Mouse (Mus musculus) adrenal gland, postnatal 4 days (tissue): ENCODE measurements at regions not wholly inside any gene's neighbourhood (a gene's known extent, or its start where the extent isn't known, plus 50 kb on each side); places are given as distances from the start of the nearest gene placed in this dataset.

ENCODE experiments used
- DNase-seq, 2 experiments: peaks; one replicate each; pipeline ENCODE4 v3.0.0; 2021 to 2022; ENCODE audit warnings: low spot score in 2 of 2, mixed read lengths in 2 of 2

DNA sequence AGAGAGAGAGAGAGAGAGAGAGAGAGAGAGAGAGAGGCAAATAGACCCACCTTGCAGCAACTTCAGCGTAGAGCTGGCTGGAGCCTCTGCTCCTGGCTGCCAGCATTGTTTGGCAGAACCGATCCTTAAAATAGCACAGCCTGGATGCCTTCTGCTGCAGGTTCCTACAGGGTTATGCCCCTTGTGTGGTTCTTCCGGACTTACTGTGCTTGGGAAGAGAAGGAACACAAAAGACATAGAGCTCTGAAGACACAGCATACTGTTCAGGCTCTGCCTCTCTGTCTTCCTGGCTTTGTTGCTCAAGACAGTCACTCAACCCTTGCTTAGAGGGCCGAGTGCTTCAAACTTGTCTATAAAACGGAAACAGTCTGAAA is 86.2 kb upstream of the Slc25a26 start:
- DNase-seq = no peak

DNA sequence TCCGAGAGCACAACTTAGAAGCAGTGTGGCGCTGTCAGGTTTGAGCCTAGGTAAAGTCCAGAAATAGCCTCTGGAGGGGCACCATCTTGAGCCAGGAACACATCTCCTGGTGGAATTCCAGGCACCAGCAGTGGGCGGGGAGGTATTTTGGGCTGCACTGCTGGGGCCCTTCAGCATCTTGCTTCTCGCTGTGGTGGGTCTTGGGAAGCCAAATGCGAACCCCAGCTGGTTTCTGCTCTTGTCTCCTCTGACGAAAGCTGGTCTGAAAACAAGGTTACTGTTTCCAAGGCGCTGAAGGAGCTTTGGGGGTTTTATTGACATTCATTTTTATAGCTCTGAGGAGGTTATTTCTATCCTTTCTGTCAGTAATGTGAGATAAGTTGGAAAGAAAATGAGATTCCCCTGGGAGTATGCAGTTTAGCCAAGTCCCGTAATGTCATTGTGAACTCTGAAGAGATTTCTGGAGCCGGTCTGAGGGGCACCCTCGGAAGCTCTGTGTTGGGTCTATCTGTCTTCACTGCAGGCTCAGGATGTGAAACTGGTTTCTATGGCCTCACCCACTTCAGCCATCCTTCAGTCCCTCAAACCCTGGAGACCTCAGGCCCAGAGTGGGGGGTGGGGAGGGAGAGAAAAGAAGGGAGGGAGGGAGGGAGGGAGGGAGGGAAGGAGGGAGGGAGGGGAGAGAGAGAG is 86.7 kb upstream of the Slc25a26 start:
- no peak for DNase-seq

DNA sequence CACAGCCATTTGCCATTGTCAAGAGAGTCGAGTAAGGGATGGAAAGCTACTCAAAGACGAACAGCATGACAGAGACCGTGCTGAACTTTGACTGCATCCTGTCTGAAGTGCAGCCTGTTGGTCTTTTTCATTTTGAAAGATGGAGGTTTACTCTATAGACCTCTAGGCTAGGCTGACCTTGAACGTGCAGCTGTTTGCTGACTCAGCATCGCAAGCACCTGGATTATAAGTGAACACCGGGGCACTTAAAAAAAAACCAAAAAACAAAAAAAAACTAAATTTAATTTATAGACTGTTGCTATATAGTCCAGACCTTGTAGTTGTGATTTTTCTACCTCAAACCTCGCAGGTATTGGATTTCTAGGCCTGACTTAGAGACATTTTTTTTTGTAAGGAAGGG is 87.8 kb upstream of the Slc25a26 start:
- DNase-seq = no peak

DNA sequence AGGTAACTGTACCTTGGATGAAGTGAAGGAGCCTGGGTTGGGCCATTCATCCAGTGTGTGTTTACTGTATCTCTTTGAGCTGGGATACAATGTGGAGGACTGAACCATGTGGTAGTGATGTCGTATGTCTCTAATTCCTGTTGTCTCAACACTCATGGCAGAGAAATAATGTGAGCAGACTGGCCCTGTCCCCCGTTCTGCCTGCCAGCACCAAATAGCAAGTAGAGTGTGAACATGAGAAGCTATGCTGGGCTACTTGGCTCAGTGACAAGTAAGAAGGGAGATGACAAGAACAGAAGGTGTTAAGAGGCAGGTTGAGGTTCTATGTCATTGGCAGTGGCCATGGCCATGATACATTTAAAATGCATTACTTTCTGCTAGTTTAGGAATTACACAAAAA is 89.7 kb upstream of the Slc25a26 start:
- DNase-seq = no peak

DNA sequence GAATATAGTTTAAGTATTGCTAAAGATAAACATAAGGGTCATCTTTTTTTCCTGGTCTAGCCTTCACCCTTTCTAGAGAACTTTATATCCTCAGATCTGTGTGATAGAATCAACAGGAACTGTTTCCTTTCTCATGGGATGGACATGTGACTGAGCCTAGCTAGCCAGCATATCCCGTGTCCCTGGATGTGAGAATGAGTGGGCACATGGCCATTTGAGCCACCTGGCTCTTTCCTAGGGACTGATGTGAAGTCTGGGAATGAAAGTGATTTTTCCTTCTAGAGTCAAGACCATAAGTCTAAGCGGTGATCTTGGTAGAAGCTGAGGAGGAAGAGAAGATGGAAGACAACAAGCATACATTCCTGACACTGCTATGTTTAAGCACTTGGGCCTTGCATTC is 91.1 kb upstream of the Slc25a26 start:
- no peak for DNase-seq

DNA sequence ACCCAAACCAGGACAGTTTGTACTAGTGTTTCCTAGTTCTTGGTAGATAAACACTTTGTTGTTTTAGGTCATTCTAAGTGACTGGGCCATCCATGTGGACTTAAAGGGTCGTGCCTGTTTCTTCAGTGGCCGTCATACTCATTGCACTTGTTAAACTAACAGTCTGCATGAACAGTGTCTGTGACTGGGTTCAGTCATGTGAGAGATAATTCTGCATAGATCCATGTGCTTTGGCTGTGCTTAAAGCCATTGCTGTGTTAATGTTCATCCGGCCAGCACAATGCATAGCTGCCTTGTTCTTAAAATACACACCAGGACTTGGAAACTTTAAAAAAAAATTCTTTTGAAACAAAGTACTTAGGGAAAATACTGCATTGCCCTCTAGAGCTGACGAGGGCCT is 92.4 kb upstream of the Slc25a26 start:
- no peak for DNase-seq

DNA sequence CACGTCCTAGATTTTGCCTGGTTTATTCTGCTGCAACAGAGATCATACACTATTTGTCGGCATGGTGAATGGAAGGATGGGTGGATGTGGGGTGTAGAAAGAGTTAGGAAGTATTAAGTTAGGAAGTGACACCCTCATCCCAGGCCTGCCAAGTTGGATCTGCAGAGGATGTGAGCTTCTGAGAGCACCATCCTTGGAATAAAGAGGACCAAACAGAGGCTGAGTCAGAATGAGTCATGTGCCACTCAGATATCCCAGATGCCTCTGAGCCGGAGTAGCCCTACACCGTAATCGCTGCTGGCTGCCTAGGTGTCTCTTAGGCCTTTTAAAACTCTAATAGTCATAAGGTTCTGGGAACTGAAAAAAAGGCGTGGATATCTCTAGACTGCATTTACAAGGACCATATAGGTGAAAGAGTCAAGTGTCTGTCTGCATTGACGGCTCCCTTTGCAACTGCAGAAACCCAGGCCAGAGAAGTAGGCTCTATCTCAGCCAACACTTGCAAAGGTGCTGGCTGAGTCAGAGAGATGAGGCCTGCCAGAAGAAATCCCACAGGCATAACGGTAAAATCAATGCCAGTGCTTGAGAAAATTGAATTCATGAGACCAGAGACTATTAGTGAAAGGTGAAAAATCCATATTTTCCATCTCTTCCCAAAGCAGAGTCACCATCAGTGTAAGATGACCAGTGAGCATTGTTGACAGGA is 94.6 kb upstream of the Slc25a26 start:
- no peak for DNase-seq

DNA sequence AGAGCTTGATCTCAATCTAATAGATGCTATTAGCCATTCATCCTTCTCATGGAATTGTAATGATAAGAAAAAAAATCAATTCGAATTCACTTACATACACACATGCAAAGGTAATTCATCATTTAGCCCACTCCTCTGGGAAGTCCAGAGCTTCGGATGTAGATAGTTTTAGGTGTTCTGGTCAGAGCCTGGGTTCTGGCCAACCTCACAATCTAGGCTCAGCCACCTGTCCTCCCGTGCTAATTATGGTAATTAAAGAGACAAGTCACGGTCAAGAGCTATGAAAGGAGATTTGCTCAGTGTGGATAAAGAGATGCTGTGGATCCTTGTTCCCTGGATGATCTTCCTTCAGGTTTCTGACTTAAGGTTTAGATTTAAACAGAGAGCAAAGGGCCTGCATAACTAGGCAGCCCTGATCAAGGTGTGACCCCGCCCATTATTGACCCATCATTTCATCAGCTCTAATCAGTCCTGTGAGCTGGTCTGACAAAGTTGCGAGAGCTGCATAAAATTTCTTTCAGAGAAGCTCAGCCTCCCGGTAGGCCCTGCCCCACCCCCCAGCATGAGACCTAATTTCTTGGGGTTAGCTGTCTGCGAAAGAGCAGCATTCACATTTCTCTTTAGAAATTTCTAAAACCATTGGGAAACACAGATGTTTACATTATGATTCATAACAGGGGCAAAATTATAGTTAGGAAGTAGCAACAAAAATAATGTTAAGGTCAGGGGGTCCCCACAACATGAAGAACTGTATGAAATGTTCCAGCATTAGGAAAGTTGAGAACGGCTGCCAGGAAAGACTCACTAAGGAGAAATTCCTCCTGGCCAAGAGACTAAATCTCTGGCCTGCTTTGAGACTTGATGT is 98.3 kb upstream of the Slc25a26 start:
- DNase-seq = no peak

DNA sequence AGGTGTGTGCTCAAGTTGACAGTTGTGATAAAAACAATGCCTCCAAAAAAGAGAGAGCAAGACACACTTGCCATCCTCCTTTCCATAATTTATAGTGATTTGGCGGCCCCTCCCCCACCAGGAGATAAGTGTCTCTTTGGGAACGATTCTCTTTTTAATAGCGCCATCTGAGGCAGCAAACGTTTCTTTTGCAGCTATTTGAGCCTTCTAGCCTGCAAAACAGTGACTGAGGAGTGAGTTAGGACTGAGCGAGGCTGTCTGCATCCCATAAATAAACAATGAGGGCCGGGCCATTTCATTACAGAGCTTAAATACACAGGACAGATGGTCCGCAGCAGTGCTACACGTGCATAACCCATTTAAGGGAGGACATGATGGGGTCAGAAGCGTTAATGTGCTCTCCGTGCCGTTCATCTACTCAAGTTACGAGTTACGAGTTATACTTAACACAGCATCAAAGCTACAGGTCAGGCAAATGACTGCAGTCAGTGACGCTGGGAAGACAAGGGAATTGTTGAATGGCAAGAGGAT is 99.0 kb upstream of the Slc25a26 start:
- no peak for DNase-seq

DNA sequence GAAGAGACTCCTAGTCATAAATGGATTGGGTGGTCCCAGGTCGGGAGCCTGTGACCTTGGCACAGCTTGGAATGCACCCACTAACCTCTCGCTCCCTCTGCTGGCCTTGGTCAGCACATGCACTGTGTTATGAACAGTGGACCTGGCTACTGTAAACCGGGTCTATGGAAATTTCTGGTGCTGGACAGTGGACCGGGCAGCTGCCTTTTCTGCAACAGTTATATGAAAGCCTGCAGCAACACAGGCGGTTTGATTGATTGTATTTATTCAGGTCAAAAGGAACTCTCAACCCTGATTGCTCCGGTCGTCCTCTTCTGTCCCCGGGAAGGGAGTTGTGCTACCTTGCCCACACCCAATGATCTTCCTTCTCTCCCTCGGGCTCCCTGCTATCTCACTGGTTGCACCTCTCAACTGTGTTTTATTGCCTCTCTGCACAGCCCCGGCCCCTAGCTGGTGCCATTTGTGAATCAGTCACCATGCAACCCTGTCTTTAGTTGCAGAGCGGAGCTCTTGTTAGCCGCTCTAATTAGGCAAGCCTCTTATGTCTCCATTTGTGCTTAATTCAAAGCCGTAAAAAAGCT is 99.6 kb upstream of the Slc25a26 start:
- DNase-seq = peak; percentile 4 to 11

DNA sequence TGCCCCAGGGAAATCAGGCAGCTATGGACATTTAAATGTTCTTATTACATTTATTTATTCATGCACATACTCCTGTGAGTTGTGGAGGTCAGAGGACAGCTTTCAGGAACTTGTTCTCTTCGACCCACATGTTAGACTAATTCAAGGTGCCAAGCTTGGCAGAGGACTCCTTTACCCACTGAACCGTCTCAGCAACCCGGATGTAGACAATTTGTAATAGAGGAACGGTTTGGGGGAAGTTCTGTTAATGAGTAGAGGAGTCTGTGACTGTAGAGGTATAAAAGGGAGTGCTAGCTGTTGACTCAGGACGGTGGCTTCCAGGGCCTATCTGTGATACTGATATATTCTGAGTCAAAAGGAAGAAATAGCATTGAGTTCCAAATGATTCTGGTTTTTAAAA is 107.4 kb upstream of the Magi1 start:
- no peak for DNase-seq

DNA sequence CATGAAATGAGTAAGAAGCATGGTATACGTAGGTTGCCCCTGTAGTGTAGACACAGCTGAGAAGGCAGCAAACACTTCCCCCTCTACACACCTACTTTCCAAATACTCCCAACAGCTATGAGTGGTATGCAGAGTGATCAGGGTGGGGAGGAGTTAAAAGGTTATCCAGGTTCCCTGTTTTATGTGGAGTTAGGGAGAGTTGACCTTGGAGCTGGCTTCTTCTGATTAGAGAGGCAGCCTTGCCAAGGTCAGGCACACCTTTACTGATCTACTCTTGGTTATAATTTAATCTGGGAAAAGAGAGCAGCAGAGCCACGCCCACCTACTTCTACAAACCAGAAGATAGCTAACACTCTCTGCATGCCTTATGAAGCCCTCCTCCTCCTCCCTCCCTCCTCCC is 106.7 kb upstream of the Magi1 start:
- DNase-seq = no peak

DNA sequence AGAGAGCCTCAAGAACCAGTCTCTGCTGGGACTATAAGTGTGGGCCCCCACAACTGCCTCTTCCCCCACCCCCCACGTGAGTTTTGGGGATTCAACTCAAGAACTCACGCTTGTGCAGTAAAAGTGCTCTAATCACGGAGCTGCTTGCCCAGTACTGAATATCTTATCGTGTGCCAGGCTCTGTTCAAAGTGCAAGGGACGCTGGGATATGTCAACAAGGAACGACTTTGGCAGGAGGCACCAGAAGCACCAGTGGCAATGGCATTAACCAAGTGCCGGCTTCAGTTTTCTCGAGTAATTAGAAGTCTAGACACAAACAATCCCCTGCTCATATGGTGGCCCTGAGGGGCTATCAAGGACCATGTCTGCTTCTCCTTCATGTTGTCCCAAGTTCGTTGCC is 106.0 kb upstream of the Magi1 start:
- no peak for DNase-seq

DNA sequence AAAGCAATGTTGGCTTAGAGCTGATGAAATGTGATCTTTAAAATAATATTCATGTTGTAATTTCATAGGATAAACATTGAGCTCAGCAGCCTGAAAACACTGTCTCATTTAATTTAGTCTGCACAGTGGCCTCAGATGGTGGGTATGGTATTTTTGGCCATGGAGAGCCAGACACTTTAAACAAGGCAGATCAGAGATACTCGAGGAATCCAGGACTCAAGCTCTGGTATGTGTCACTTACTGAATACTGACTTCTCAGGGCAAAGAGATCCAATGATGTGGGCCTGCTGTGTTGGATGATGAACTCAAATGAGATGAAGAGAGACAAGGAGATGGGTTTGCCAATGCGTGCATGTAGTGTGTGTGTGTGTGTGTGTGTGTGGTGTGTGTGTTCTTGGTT is 103.9 kb upstream of the Magi1 start:
- no peak for DNase-seq

DNA sequence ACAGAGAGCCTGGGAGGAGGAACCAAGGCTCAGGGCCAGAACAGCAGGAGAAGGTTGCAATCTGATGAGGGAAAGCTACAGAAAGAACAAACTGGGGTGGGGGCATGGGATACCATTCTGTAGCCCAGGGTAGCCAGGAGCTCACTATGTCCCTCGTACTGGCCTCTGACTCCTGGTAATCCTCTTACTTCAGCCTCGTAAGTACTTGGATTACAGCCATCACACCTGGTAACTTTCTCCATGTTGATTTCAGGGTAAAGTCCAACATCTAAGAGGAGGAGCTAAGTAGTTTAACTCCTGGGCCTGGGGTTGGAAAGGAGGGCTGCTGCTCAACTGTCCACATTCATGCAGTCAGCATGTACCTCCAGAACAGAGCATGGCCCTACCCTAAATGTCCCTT is 101.8 kb upstream of the Magi1 start:
- DNase-seq = no peak

DNA sequence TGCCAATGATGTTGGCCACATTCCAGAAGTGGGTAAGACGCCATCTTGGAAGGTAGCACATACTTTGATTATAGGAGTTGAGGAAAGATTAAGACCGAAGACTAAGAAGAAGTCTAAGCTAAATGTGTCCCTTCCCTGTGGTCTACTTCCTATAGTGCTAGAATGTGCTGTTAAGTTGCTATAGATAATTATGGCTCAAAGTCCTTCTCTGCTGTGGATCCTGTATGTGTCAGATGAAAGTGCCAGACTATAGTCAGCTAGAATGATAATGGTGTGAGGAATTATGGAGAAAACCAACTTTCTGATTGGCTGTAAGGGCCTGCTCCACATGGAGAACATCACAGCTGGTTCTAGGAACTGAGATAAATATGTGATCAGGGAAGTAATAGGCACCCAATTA is 86.3 kb upstream of the Magi1 start:
- DNase-seq = no peak

DNA sequence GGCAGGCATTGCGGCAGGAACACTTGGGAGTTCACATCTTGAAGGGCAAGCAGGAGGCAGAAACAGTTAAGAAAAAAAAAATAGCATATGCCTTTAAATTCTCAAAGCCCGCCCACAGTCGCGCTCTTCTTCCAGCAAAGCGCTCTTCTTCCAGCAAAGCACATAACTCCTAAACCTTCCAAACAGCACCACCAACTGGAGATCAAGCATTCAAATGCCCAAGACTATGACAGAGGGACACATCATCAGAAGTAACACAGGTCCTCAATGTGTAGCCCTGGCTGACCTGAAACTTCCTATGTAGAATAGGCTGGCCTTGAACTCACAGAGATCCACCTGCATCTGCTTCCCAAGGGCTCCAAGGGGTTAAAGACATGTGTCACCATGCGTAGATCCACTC is 80.2 kb upstream of the Magi1 start:
- no peak for DNase-seq

DNA sequence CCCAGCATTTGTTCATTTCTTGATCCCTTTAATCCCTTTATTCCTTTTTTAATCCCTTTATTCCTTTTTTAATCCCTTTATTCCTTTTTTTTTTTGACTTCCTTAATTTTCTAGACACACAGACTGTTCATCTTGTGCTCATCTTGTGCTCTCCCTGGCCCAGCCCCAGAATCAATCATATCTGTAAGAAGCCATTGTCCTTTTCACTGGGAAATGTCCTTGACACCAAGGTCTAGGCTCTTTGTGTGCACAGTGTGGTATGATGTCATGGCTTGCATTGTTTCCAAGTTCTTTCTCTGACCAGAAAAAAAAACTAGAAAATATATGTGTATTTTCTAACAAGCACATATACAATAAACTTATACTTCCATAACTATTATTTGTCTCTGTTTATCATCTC is 78.9 kb upstream of the Magi1 start:
- no peak for DNase-seq

DNA sequence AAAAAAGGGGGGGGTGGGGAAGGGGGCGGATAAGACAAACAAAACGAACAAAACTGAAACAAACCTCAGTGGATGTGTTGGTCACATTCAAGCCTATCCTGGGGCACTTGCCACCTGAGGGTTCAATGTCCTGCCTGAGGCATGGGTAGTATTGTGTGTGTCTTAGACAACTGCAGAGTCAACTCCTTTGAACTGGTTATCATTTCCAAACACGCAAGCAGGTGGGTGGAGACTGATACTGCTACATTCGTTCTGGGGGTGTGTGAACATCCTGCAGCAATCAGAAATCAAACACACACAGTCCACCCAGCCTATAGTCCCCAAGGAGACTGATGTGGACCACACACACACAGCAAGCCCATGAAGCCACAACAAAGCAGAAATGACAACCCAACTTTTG is 73.9 kb upstream of the Magi1 start:
- no peak for DNase-seq

DNA sequence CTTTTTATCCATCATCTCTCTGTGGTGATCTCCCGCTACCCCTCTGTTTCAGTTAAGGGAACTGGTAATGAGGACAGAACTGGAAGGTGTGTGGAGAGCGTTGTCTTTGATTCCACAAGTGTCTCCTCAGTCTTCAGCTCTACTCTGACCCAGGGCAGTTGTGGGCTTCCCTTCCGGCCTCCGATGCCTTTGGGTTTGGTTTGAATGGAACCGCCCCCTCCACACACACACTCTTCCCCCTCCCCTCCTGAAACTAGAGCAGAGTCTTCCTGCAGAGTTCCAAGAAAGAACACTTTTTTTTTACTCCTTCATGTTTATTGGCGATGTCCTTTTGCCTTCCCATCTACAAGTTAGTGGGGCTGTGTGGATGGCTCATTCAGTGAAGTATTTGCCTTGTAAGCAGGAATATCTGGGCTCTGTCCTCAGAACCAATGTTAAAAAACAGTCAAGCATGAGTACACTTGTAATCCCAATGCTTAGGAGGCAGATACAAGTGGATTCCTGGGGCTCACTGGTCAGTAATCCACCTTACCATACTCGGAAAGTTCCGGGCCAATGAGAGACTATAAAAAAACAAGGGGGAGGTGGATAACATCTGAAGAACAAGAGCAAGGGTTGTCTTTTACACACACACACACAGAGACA is 70.9 kb upstream of the Magi1 start:
- DNase-seq = no peak

DNA sequence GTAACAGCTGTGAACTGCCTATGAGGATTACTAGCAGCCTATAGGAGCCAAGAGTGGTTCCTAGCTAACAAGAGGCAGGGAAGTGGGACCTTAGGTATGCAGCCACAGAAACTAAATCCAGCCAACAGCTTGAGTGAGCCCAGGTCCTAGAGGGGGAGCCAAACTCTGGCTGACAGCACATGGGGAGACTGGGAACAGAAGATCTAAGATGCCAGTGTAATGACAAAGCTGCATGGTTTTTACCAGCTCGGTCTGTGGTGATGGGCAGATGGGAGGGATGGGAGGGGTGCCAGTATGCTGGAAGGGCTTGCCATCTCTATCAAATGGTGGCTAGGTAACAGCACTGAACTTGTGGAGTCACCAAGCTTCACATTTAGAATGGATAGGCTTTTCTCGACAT is 60.6 kb upstream of the Magi1 start:
- DNase-seq = no peak
